Mouse (Mus musculus): Measurements from ENCODE around the gene Atic.

Atic gene

DNA sequence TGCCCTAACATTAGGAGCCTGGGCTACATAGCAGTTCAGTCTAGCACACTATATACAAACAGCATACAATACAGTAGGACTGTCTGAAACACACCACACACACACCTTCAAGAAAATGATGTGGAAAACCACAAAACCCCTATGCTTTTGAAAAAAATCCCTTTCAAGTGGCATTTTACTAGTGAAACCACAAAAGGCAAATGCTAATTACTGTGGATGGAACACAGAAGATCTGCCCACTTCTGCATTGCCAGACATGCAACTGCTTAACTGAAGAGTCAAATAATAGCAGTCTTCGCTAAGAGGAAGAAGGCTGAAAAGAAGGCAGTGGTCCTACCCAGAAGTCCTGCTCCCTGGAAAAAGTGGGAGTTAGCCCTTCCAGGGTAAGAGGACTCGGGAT lies 37.3 kb downstream of the Atic start:
- DNase-seq (ENCODE audit: low read depth): no peak

GRCm38 (mm10) chr1:71595365-71595764 lies 38.4 kb downstream of the Atic start:
- no peak for DNase-seq (ENCODE audit: low read depth)

DNA sequence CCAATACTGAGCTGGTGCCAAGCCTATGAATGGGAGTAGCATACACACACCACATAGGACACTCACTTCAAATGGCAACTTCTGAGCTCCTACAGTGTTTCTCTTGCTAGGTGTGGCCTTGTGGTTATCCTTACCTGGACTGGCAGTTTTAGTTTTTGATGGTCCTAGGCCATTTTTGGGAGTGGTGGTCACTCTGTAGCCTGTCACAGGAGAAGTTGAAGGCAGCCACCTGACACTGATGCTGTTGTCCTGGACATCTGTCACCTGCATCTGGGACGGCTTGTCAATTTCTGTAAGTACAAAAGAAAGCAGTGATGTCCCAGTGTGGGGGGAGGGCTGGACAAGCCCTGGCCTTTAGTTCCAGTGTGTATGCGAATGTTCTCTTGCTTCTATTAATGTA lies 48.8 kb downstream of the Atic start:
- DNase-seq (ENCODE audit: low read depth): no peak

DNA sequence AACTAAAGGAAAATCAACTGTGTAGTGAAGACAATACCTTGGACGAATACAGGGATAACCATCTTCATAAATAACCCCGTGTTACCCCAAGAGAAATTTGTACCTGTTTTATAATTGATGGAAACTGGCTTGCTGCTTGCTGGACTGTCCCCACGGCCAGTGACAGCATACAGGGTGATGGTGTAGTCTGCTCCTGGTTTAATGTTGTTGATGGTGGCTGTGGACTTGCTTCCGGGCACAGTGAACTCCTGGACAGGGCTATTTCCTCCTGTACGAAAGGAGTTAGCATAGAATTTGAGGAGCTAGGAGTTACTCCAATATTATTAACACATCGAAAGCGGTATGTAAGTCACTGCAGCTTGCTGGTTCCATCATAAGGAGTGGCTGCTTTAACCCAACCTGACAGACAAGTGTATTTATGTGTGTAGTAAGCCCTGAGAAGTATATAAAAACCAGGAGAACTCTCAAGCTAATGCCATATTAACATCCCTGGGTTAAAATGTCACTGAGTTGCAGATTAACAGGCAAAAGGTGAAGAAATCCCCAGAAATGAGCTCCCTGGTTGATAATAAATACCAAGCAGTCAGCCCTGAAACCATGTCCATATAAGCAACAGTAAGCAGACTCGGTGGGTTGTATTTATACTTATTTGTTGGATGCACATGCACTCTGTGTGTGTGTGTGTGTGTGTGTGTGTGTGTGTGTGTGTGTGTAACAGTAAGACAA lies 49.8 kb downstream of the Atic start:
- no peak for DNase-seq (ENCODE audit: low read depth)

GRCm38 (mm10) chr1:71609057-71609775 lies 52.3 kb downstream of the Atic start:
- DNase-seq (ENCODE audit: low read depth): no peak

- no peak for DNase-seq (ENCODE audit: low read depth)
Observed at GRCm38 (mm10) chr1:71609916-71610315, 53.0 kb downstream of the Atic start.

- no peak for DNase-seq (ENCODE audit: low read depth)
Observed at GRCm38 (mm10) chr1:71612256-71612655, 55.3 kb downstream of the Atic start.

DNA sequence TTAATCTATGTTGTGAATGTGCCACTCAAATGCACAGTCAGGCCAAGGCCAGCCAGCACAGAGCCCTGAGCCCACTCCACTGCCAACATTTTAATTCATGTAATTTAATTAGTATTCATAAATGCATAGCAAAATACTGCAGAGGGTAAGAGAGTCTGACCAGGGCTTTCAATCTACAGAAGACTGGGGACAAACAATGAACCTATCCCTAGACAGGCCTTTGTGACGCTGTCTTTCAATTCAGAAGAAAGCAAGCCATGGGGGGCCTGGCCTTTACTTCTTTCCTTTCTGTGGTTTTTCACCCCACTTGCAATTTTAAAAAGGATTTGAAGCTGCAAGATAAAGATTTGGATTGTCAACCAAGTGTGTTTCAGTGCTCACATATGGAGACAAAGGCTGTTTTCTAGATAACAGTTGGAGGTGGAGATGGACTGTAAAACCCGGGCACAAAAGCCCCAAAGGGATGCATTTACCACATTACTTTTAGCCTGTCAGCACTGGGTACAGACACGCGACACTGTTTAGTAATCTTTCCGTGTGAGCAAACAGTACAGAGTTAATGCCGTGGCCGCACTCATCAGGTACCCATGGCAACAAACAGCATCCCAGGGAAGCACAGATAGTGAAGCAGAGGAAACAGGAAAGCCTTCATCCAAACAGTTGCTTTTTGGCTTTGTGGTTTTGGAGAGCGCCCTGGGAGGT lies 57.7 kb downstream of the Atic start:
- DNase-seq (ENCODE audit: low read depth): no peak

DNA sequence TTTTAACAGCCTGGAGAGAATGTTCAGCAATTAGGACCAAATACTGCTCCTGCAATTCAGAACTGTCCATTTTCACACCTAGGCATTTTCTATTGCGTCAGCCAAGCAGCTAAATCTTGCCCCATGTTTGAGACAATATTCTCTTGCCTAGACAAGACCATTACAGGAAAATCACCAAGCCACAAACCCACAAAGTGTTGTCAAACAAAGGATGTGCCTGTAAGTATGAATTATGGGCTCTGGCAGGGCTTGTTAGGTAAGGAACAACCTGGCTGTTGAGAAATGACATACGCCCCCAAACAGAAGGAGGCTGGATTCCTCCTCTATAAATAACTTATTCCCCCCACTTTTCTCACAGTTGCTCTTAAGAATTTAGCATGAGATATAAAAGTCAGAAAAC lies 64.6 kb downstream of the Atic start:
- no peak for DNase-seq (ENCODE audit: low read depth)

GRCm38 (mm10) chr1:71623625-71624024 lies 66.7 kb downstream of the Atic start:
- no peak for DNase-seq (ENCODE audit: low read depth)

Measured in c-Kit-positive CD71-positive TER-119-negative erythroid progenitor cells, embryonic 14.5 days (primary cell).